Mouse (Mus musculus) limb, embryonic 15.5 days (tissue): ENCODE data around the gene Rnaseh2a. TPM values are rescaled to one million over a fixed set of nuclear protein-coding genes. Genes with fewer than 3 reads are reported as not detected.

ENCODE experiments used
- ATAC-seq: fragments of 200-750 bp; cut with Nextera tagmentation; 2 replicates; pipeline ENCODE4 v1.8.0; 2017; ENCODE audit warnings: low read depth, moderate TSS enrichment; ENCODE audit not compliant: insufficient number of reproducible peaks, low FRiP score, low TSS enrichment
- H3K27ac ChIP-seq: fragments of 300-500 bp; sonication (generic); 2 replicates; pipeline ENCODE4 v1.5.1; 2015; ENCODE audit warnings: moderate library complexity, mild to moderate bottlenecking, inconsistent platforms
- H3K27me3 ChIP-seq: fragments of 300-500 bp; sonication (generic); 2 replicates; pipeline ENCODE4 v1.6.1; 2015; ENCODE audit warnings: inconsistent platforms
- H3K36me3 ChIP-seq: fragments of 300-500 bp; sonication (generic); 2 replicates; pipeline ENCODE4 v1.6.1; 2015; ENCODE audit warnings: inconsistent platforms
- H3K4me1 ChIP-seq: fragments of 300-500 bp; sonication (generic); 2 replicates; pipeline ENCODE4 v1.6.1; 2015; ENCODE audit warnings: inconsistent platforms
- H3K4me2 ChIP-seq: fragments of 300-500 bp; sonication (generic); 2 replicates; pipeline ENCODE4 v1.6.1; 2015; ENCODE audit warnings: mild to moderate bottlenecking, inconsistent platforms
- H3K4me3 ChIP-seq: fragments of 300-500 bp; sonication (generic); 2 replicates; pipeline ENCODE4 v1.5.1; 2015; ENCODE audit warnings: mild to moderate bottlenecking, inconsistent platforms
- H3K9ac ChIP-seq: fragments of 300-500 bp; sonication (generic); 2 replicates; pipeline ENCODE4 v1.6.1; 2015; ENCODE audit warnings: inconsistent platforms
- H3K9me3 ChIP-seq: fragments of 300-500 bp; sonication (generic); 2 replicates; pipeline ENCODE4 v1.6.1; 2016; ENCODE audit warnings: inconsistent platforms
- WGBS: fragments of 180-500 bp; shearing (Covaris S2); methylation state at CpG from one replicate; pipeline ENCODE4 v1.1.7; 2015; 5-methylcytosine and 5-hydroxymethylcytosine counted together
- polyA plus RNA-seq: library from polyadenylated mRNA; unstranded; fragments of >200 nt; fragmentation: Nextera tagmentation; extraction: Ambion mirVana; gene quantifications from 2 replicates; pipeline ENCODE4 v1.2.1, GENCODE M21; 2015

Rnaseh2a gene
- 95.2 and 95.6 TPM in 2 replicates for polyA plus RNA-seq

DNA sequence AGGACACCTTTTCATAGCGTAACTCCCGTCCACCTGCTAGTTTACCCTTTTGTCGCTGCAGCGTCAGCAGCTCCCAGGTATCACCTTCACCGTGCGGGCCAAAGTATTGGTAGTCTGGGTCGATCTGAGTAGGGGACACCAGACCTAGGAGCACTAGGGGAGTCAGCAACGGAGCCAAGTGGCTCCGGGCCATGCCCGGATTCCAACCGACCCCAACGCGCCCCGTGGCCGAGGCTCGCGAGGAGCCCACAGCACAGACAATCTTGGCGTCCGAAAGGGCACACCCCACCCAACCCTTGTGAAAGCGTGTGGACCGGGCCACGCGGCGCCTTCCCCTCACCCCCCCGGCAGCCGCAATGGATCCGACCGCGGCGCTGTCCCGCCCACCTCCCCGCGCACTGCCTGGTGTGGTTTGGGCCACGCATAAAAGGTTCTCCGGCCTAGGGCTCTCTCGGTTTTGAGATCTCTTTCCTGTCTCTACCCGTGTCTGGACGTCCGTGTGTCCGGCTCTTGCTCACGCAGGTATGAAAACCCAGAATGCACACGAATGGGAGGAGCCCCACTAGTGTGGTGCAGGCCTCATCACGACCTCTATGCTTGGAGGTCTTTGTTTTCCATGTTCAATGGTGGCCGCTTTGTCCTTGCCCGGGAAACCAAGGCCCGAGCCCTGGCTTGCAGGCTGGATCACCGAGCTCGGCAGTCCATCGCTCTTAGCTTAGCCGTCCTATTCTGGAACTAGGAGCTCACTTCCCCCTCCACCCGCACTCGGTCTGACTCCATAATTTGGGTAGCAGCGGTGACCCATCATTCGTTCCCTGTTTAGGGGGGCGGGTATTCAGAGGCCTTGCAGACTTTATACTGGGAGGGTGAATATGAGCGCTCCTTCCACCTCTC lies at the start of gene Rnaseh2a, which contains the start of the genes Gm49661 and Prdx2:
Rnaseh2a (minus strand) TSS at position 527 of the 894 bp plus-strand sequence.
Gm49661 (minus strand) TSS at position 193 of the 894 bp plus-strand sequence.
Prdx2 (plus strand) TSS at position 347 of the 894 bp plus-strand sequence.
- under 1% methylated on average over 56 of the region's 56 CpGs for WGBS

DNA sequence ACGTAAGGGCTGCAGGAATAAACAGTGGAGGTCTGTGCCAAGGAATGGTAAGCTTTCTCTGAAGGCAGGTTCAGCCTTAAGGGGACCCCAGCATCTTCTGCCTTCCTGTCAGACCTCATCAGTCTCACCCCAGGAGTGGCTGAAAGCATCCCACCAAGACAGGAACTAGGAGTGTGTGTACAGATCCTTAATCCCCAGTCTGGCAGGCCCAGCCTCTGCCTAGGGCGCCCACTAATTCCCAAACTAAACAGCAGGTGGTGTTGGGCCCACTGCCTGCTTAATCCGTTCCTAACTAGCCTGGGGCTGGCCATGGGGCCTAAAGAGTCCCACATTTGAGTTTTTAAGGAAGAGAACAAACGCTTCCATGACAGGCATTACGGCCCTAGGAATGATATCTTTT lies 47.6 kb upstream of the Rnaseh2a start:
- Histone ChIP-seq H3K9ac (no peak overlapping the region), H3K27me3 (peaks cover 25% of the 10 kb centered on the region), H3K9me3 (no peaks in the 10 kb centered on the region), H3K4me3 (no peak overlapping the region), H3K4me2 (no peak overlapping the region), H3K27ac (no peak overlapping the region), H3K4me1 (peaks cover 5% of the 10 kb centered on the region), H3K36me3 (peaks cover 45% of the 10 kb centered on the region)
- WGBS: 38% methylated on average over 5 of the region's 5 CpGs
- ATAC-seq: no peak

More for the DNA sequence above, at the start of gene Rnaseh2a, which contains the start of the genes Gm49661 and Prdx2:
- peak within 1 kb of the TSS; percentile 58 for H3K4me3 ChIP-seq
- H3K4me1 ChIP-seq: peaks cover 40% of the 10 kb centered on the region
- peak within 1 kb of the TSS; percentile 87 for H3K27ac ChIP-seq
- peak within 1 kb of the TSS; percentile 83 for H3K4me2 ChIP-seq
- peak; percentile 66 for ATAC-seq
- H3K27me3 ChIP-seq: no peaks in the 10 kb centered on the region
- H3K36me3 ChIP-seq: peaks cover 37% of the 10 kb centered on the region
- peak within 1 kb of the TSS; percentile 64 for H3K9ac ChIP-seq
- no peaks in the 10 kb centered on the region for H3K9me3 ChIP-seq

DNA sequence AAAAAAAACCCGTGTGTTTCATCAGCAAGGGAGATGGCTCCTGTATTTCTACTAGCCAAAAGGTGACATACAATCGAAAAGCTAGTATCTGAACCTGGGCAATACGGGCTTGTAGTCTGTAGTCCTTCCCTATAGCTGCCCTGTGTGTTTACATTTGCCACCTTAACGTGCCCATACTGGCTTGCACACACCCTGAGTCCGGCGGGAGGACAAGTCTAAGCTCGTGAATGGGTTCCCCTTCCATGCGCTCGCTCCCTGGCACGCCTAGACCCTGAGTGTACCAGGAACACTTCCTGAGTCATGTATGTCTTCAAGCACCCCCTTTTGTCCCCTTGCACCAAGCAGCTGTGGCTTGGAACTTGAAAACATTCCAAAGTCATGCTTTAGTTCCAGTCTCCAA lies 47.2 kb upstream of the Rnaseh2a start:
- 67% methylated on average over 10 of the region's 10 CpGs for WGBS
- H3K4me3 ChIP-seq: no peak overlapping the region
- no peak overlapping the region for H3K9ac ChIP-seq
- peaks cover 5% of the 10 kb centered on the region for H3K4me1 ChIP-seq
- no peaks in the 10 kb centered on the region for H3K9me3 ChIP-seq
- H3K4me2 ChIP-seq: no peak overlapping the region
- H3K27me3 ChIP-seq: peaks cover 27% of the 10 kb centered on the region
- H3K27ac ChIP-seq: no peak overlapping the region
- peaks cover 40% of the 10 kb centered on the region for H3K36me3 ChIP-seq
- no peak for ATAC-seq

DNA sequence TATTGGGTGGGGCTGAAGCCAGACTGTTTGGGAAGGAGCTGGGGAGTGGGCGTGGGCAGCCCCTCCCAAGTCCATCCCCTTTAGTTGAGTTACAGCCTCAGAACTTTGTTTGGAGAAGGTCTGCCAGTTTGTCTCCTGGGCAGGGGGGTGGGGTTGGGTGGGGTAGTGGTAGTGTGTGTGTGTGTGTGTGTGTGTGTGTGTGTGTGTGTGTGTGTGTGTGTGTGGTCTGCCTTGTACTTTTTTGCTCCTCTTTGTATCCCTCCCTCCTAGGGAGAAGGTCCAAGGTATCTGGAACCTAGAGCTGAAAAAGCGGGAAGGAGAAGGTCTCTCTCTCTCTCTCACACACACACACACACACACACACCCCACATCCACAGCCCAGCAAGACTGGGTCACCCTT lies 44.9 kb upstream of the Rnaseh2a start, which contains the start of gene Best2:
Best2 (minus strand) TSS at position 101 of the 400 bp plus-strand sequence.
- no peak within 1 kb of the TSS for H3K27ac ChIP-seq
- no peak for ATAC-seq
- peaks cover 43% of the 10 kb centered on the region for H3K27me3 ChIP-seq

DNA sequence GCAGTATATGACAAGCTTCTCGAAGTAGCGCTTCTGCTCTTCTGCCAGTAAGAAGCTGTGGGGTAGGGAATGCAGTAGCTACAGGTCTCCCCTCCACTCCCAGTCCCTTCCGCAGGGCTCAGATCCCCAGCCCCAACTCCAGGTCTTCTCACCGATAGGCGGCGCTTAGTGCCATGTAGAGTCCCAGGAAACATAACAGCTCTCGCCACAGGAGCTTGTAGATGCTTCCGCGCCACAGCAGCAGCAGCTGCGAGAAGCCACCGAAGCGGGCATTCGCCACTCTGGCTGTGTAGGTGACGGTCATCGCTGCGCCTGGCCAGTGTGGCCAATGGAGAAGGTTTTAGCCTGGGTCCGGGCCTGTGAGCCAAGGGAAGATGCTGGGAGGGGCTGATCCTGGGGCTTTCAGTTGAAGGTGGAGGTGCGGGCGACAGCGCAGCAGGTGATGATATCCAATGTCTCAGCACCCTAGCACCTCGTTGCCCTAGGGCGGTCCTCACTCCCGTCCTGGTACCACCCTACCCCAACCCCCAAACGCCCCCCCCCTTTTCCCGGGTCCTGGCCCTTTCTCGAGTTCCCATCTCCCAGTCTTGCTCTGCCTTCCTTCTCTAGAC lies 43.8 kb upstream of the Rnaseh2a start:
- WGBS: 4% methylated on average over 26 of the region's 26 CpGs
- no peak overlapping the region for H3K27ac ChIP-seq
- H3K9me3 ChIP-seq: no peaks in the 10 kb centered on the region
- H3K36me3 ChIP-seq: peaks cover 8% of the 10 kb centered on the region
- peak overlapping the region; percentile 30 for H3K4me3 ChIP-seq
- H3K4me2 ChIP-seq: peak overlapping the region; percentile 54
- peak; percentile 41; the same call in 1 of the 2 replicates for ATAC-seq
- peaks cover 54% of the 10 kb centered on the region for H3K27me3 ChIP-seq
- peaks cover 5% of the 10 kb centered on the region for H3K4me1 ChIP-seq
- H3K9ac ChIP-seq: no peak overlapping the region

More for the DNA sequence above, 44.9 kb upstream of the Rnaseh2a start, which contains the start of gene Best2:
- no peaks in the 10 kb centered on the region for H3K9me3 ChIP-seq
- H3K9ac ChIP-seq: no peak within 1 kb of the TSS
- 68% methylated on average over 2 of the region's 2 CpGs for WGBS
- peak within 1 kb of the TSS; percentile 30 for H3K4me3 ChIP-seq
- peaks cover 5% of the 10 kb centered on the region for H3K4me1 ChIP-seq
- H3K36me3 ChIP-seq: peaks cover 19% of the 10 kb centered on the region
- peak within 1 kb of the TSS; percentile 54 for H3K4me2 ChIP-seq

DNA sequence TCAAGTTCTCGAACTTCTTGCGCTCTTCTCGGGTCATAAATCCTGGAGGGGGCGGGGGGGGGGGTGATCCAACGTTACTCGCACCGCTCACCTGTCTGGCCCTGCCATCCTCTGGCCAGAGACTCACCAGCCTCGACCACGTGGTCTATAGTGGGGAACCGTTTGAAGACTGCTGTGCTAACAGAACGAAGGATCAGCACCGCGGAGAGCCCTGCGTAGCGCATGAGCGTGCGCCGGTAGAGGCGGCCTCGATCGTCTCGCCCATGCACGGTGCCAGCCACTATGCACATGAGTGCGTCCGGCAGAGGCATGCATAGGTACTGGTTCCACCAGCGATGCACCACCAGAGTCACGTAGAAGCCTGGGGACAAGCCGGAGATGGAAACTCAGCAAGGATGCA lies 41.7 kb upstream of the Rnaseh2a start:
- Histone ChIP-seq H3K9me3 (no peaks in the 10 kb centered on the region), H3K27me3 (peaks cover 70% of the 10 kb centered on the region), H3K4me2 (no peak overlapping the region), H3K36me3 (no peaks in the 10 kb centered on the region), H3K27ac (no peak overlapping the region), H3K4me1 (peaks cover 9% of the 10 kb centered on the region), H3K9ac (no peak overlapping the region), H3K4me3 (no peak overlapping the region)
- WGBS: 14% methylated on average over 28 of the region's 28 CpGs
- no peak for ATAC-seq

DNA sequence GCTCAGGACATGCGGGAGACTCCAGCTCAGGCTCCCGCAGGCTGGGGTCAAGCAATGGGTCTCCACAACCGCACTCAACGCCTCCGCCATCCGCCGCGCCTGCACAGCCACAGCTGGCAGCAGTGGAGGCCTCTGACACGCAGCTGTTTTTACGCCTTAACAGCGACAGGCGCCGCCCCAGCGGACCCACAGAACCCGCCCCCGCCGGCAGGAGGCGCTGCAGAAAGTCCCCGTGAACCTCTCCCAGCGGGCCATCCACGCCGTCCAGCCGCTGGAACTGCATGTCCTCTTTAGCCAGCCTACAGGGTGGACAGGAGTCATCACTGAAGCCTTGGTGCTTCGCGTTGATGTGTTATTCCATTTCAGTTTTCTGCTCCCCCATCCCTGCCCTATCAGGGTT lies 38.1 kb upstream of the Rnaseh2a start:
- 0 out of 2 replicates have a peak, but pooled peaks cover 4% of the 10 kb centered on the region for H3K4me1 ChIP-seq
- ATAC-seq: no peak
- H3K36me3 ChIP-seq: no peaks in the 10 kb centered on the region
- H3K9me3 ChIP-seq: no peaks in the 10 kb centered on the region
- peaks cover 49% of the 10 kb centered on the region for H3K27me3 ChIP-seq
- no peak overlapping the region for H3K4me3 ChIP-seq
- no peak overlapping the region for H3K4me2 ChIP-seq
- no peak overlapping the region for H3K27ac ChIP-seq
- no peak overlapping the region for H3K9ac ChIP-seq
- WGBS: 12% methylated on average over 25 of the region's 25 CpGs

DNA sequence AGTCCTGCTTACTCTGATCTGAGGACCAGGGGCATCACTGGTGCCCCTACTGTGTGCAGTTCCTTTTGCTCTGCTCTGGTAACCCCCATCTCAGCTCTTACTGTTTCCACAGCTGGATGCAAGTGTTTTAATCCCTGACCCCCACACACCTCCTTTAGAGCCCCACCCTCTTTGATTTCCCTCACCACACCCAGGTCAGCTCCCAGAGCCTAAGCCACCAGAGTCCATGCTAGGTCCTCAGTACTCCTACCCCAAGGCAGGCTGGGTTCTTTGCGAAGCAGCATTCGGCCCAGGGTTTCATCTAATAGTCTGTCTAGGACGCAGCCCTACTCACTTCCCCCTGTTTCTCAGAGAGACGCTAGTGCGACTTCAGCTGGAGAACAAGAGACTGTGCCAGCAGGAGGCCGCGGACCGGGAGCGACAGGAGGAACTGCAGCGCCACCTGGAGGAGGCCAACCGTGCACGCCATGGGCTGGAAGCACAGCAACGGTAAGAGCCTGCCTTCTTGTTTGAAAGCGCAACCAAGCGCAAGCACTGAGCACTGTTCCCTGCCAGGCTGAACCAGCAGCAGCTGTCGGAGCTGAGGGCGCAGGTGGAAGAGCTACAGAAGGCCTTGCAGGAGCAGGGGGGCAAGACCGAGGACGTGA lies 28.2 kb upstream of the Rnaseh2a start:
- H3K9me3 ChIP-seq: no peaks in the 10 kb centered on the region
- 6% methylated on average over 19 of the region's 19 CpGs for WGBS
- no peak overlapping the region for H3K4me3 ChIP-seq
- H3K4me1 ChIP-seq: peaks cover 16% of the 10 kb centered on the region
- peaks cover 20% of the 10 kb centered on the region for H3K27me3 ChIP-seq
- H3K36me3 ChIP-seq: peaks cover 4% of the 10 kb centered on the region; the same call in 1 of the 2 replicates
- H3K27ac ChIP-seq: no peak overlapping the region
- H3K9ac ChIP-seq: no peak overlapping the region
- peak overlapping the region; percentile 17; the same call in 1 of the 2 replicates for H3K4me2 ChIP-seq
- peak; percentile 31; the same call in 1 of the 2 replicates for ATAC-seq

DNA sequence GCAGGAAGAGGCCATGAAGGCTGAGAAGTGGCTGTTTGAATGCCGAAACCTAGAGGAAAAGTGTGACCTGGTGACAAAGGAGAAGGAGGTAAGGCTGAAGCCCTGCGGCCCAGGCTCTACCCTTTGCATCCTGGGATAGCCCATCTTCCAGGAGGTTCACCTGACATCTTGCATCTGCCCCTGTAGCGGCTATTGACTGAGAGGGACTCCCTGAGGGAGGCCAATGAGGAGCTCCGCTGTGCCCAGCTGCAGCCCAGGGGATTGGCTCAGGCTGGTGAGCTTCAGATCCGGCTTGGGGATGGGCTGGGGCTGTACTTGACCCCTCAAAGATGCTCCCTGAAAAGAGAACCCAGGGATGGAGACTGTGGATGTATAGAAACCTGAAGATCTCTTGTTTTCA lies 27.4 kb upstream of the Rnaseh2a start:
- H3K4me1 ChIP-seq: peaks cover 16% of the 10 kb centered on the region
- peaks cover 20% of the 10 kb centered on the region for H3K27me3 ChIP-seq
- H3K9ac ChIP-seq: no peak overlapping the region
- H3K36me3 ChIP-seq: peaks cover 4% of the 10 kb centered on the region; the same call in 1 of the 2 replicates
- no peak overlapping the region for H3K4me2 ChIP-seq
- H3K4me3 ChIP-seq: no peak overlapping the region
- no peak for ATAC-seq
- H3K27ac ChIP-seq: no peak overlapping the region
- 81% methylated on average over 5 of the region's 5 CpGs for WGBS
- no peaks in the 10 kb centered on the region for H3K9me3 ChIP-seq

DNA sequence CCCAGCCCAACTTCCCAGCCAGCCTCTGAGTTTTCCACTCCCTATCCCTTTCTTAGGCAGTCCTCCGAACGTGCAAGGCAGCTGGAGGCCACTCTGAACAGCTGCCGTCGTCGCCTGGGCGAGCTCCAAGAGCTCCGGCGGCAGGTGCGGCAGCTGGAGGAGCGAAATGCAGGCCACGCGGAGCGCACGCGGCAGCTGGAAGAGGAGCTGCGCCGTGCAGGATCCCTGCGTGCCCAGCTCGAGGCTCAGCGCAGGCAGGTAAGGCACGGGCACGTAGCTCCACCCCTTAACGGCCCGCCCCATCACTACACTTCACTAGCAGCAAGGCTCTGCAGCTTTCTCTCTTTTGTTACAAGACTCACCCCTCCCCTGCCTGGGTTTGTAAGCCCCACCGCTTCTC lies 26.1 kb upstream of the Rnaseh2a start:
- Histone ChIP-seq H3K4me1 (peaks cover 22% of the 10 kb centered on the region), H3K4me2 (0 out of 2 replicates have a peak overlapping the region, but pooled peaks have one; percentile 0), H3K27me3 (peaks cover 20% of the 10 kb centered on the region), H3K9me3 (no peaks in the 10 kb centered on the region), H3K9ac (no peak overlapping the region), H3K27ac (no peak overlapping the region), H3K36me3 (peaks cover 4% of the 10 kb centered on the region; the same call in 1 of the 2 replicates), H3K4me3 (no peak overlapping the region)
- ATAC-seq: no peak
- WGBS: 32% methylated on average over 25 of the region's 25 CpGs

DNA sequence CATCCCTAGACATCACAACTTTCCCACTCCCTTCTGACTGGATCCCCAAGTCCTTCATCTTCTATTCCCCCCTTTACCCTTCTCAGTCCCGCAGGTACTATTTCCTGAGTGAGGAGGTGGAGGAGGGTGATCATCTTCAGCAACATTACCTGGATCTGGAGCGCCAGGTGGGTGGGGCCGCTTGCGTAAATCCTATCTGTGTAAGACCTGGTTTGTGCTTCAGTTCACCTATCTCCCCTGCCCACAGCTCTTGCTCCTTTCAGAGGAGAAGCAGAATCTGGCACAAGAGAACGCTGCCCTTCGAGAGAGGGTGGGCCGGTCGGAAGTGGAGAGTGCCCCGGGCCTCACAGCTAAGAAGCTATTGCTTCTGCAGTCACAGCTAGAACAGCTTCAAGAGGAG lies 24.8 kb upstream of the Rnaseh2a start:
- H3K9me3 ChIP-seq: no peaks in the 10 kb centered on the region
- no peak overlapping the region for H3K4me2 ChIP-seq
- peaks cover 28% of the 10 kb centered on the region for H3K4me1 ChIP-seq
- no peak overlapping the region for H3K27ac ChIP-seq
- peaks cover 4% of the 10 kb centered on the region; the same call in 1 of the 2 replicates for H3K36me3 ChIP-seq
- no peak overlapping the region for H3K9ac ChIP-seq
- peaks cover 20% of the 10 kb centered on the region for H3K27me3 ChIP-seq
- ATAC-seq: no peak
- 91% methylated on average over 9 of the region's 9 CpGs for WGBS
- H3K4me3 ChIP-seq: no peak overlapping the region
